Mouse (Mus musculus) C2C12 (cell line): ENCODE measurements at regions not wholly inside any gene's neighbourhood (a gene's known extent, or its start where the extent isn't known, plus 50 kb on each side); places are given as distances from the start of the nearest gene placed in this dataset.

Source experiments
- H3K27me3 ChIP-seq: one replicate; pipeline ENCODE4 v1.6.1; 2011; ENCODE audit not compliant: control insufficient read depth, insufficient read depth, insufficient read length
- H3K36me3 ChIP-seq: one replicate; pipeline ENCODE4 v1.6.1; 2011; ENCODE audit not compliant: control insufficient read depth, insufficient read depth
- H3K4me3 ChIP-seq: one replicate; pipeline ENCODE4 v1.5.1; 2011; ENCODE audit warnings: mild to moderate bottlenecking, control low read depth; ENCODE audit not compliant: poor library complexity, insufficient read depth, severe bottlenecking
- H3K79me2 ChIP-seq: one replicate; pipeline ENCODE4 v1.6.1; 2011; ENCODE audit not compliant: control insufficient read depth, insufficient read depth
- H3K79me3 ChIP-seq: one replicate; pipeline ENCODE4 v1.6.1; 2011; ENCODE audit warnings: low read depth, control low read depth
- H3ac ChIP-seq: one replicate; pipeline ENCODE3; 2011; ENCODE audit warnings: low read depth; ENCODE audit not compliant: control insufficient read depth, insufficient read length
- CEBPB ChIP-seq: IDR thresholded peaks from one replicate; pipeline ENCODE4 v1.6.1; 2011; ENCODE audit warnings: low read depth, mild to moderate bottlenecking, control low read depth, moderate library complexity
- CTCF ChIP-seq: IDR thresholded peaks from one replicate; pipeline ENCODE4 v1.5.1; 2011; ENCODE audit not compliant: control insufficient read depth, insufficient read depth, insufficient read length
- FOSL1 ChIP-seq: IDR thresholded peaks from one replicate; pipeline ENCODE4 v1.8.0; 2011; ENCODE audit warnings: mild to moderate bottlenecking, low read length; ENCODE audit not compliant: poor library complexity, insufficient read depth, severe bottlenecking
- MAX ChIP-seq: IDR thresholded peaks from one replicate; pipeline ENCODE4 v1.6.1; 2011; ENCODE audit warnings: mild to moderate bottlenecking, control low read depth
- MYOD1 ChIP-seq: IDR thresholded peaks from one replicate; pipeline ENCODE4 v1.6.1; 2011; ENCODE audit warnings: low read depth; ENCODE audit not compliant: control insufficient read depth, insufficient read length
- MYOG ChIP-seq: IDR thresholded peaks from one replicate; pipeline ENCODE4 v1.6.1; 2011; ENCODE audit not compliant: control insufficient read depth, insufficient read length; ENCODE audit errors: extremely low read depth
- USF1 ChIP-seq: IDR thresholded peaks from one replicate; pipeline ENCODE4 v1.6.1; 2011; ENCODE audit warnings: low read depth, mild to moderate bottlenecking, control low read depth, moderate library complexity

DNA sequence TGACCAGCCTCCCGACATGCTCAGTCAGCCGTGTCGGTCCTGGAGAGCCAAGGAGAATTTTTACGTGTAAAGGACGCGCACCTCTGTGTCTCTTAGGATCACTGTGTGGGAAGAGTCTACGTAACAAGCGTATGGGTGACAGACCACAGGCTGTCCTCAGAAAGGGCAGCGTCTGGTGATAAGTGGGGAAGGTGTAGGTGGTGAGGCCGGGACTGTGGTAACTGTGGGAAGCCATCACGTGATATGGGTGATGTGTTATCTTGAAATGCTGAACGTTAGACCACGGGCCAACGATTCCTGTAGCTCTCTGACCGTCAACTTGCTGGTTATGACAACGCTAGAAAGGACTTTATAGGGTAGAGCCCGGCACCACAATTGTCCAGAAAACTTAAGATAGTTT is 235.3 kb upstream of the Adgrl2 start:
- Histone ChIP-seq H3ac (no peak overlapping the region), H3K79me2 (no peaks in the 10 kb centered on the region), H3K4me3 (no peak overlapping the region), H3K79me3 (no peaks in the 10 kb centered on the region), H3K27me3 (no peaks in the 10 kb centered on the region), H3K36me3 (no peaks in the 10 kb centered on the region)
- no peak for TF ChIP-seq USF1
- no peak for TF ChIP-seq MYOD1
- no peak for TF ChIP-seq FOSL1
- no peak for TF ChIP-seq MAX
- no peak for TF ChIP-seq CTCF
- no peak for TF ChIP-seq MYOG
- no peak for TF ChIP-seq CEBPB

DNA sequence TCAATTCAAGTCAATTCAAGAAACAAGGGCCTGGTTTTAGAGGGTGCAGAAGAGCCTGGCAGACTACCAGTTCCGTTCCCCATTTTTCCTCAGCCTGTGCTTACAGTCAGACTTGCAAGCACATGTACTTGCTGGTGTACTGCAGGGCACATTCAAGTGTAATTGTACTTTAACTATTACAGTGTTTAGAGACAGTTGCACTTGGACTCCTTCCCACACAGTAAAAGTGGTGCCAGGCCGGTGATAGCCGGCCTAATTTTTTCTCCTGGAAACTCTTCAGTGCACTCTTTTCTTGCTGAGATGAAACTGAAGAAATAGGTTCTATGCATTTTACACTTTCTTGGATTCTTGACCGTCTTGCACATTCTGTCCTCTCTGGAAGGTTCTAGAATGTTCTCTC is 233.9 kb upstream of the Adgrl2 start:
- Histone ChIP-seq H3K79me3 (no peaks in the 10 kb centered on the region), H3ac (no peak overlapping the region), H3K79me2 (no peaks in the 10 kb centered on the region), H3K36me3 (no peaks in the 10 kb centered on the region), H3K4me3 (no peak overlapping the region), H3K27me3 (no peaks in the 10 kb centered on the region)
- no peak for TF ChIP-seq CTCF
- TF ChIP-seq MYOG: no peak

DNA sequence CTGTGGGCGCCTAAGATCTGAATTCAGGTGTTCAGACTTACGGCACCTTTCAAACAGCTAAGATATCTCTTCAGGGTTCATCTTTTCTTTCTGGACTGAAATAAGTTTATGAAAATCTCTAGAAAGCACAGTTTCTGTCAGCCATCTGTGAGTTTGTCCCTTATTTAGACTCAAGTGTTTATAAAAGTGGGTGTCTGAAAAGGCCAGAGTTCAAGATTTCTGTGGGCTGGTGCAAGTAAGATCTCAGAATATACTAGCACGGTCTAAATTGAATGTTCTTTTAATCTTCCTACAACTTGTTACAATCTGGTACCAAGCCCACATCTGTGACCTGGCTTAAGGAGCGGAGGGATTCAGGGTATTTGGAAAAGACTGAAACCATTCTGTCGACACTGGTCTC is 233.4 kb upstream of the Adgrl2 start:
- no peak overlapping the region for H3K4me3 ChIP-seq
- no peaks in the 10 kb centered on the region for H3K79me3 ChIP-seq
- H3ac ChIP-seq: no peak overlapping the region
- H3K27me3 ChIP-seq: no peaks in the 10 kb centered on the region
- no peaks in the 10 kb centered on the region for H3K79me2 ChIP-seq
- H3K36me3 ChIP-seq: no peaks in the 10 kb centered on the region
- TF ChIP-seq MYOD1: no peak
- no peak for TF ChIP-seq MAX
- TF ChIP-seq CTCF: no peak
- TF ChIP-seq FOSL1: no peak
- no peak for TF ChIP-seq USF1
- no peak for TF ChIP-seq MYOG
- no peak for TF ChIP-seq CEBPB

DNA sequence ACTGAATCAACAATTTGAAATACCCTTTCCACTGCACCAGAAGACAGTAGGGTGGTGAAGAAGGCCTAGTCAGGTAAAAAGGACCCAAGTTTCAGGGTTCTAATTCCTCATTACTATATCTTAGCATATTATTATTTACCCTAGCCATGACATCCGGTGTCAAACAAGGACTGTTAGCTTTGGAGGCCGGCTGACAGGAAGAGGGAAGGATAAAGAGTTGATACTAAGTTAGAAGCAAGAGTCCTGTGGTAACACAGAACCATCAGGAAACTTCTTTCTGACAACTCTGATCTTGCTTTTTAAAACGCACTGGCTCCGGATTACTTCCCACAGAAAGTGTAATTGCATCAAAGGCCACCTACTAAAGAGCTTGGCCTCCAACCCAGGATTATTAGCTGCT is 230.6 kb upstream of the Adgrl2 start:
- no peak overlapping the region for H3K4me3 ChIP-seq
- no peaks in the 10 kb centered on the region for H3K27me3 ChIP-seq
- H3K36me3 ChIP-seq: no peaks in the 10 kb centered on the region
- no peaks in the 10 kb centered on the region for H3K79me2 ChIP-seq
- H3K79me3 ChIP-seq: no peaks in the 10 kb centered on the region
- no peak overlapping the region for H3ac ChIP-seq
- TF ChIP-seq USF1 (no peak), MYOD1 (no peak), FOSL1 (no peak), CEBPB (no peak), MAX (no peak), MYOG (no peak), CTCF (no peak)

DNA sequence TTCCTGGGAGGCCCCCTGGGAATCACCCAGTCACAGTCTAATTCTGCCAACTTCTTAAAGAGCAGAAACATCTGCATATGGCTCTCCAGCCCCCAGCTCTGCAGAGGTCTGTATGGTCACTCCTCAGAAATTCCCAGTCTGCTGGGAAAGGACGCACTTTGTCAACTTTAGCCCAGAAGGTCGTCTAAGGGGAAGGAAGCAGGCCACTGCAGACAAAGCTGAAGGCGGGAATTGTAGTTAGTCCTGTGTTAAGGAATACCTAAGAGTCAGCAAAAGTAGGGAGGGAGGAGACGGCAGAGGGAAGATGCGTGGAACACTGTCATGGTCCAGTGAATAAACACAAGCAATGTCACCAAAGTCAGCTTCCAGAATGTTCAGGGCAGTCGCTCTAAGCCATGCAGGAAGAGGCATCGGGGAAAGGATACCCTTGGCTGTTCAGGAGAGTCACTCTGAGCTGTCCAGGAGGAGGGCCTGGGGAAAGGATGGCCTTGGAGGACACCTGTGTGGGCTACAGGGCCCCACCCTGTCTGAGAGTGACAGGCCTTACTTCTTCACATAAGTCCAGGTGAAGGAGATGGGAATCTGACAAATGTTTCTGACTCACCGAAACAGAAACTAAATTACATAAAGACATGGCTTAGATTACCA is 230.1 kb upstream of the Adgrl2 start:
- Histone ChIP-seq H3K36me3 (no peaks in the 10 kb centered on the region), H3K79me2 (no peaks in the 10 kb centered on the region), H3K4me3 (no peak overlapping the region), H3ac (no peak overlapping the region), H3K27me3 (no peaks in the 10 kb centered on the region), H3K79me3 (no peaks in the 10 kb centered on the region)
- TF ChIP-seq CEBPB: no peak
- TF ChIP-seq MYOG: no peak
- TF ChIP-seq FOSL1: no peak
- TF ChIP-seq CTCF: no peak
- no peak for TF ChIP-seq MYOD1
- TF ChIP-seq USF1: no peak
- TF ChIP-seq MAX: no peak

DNA sequence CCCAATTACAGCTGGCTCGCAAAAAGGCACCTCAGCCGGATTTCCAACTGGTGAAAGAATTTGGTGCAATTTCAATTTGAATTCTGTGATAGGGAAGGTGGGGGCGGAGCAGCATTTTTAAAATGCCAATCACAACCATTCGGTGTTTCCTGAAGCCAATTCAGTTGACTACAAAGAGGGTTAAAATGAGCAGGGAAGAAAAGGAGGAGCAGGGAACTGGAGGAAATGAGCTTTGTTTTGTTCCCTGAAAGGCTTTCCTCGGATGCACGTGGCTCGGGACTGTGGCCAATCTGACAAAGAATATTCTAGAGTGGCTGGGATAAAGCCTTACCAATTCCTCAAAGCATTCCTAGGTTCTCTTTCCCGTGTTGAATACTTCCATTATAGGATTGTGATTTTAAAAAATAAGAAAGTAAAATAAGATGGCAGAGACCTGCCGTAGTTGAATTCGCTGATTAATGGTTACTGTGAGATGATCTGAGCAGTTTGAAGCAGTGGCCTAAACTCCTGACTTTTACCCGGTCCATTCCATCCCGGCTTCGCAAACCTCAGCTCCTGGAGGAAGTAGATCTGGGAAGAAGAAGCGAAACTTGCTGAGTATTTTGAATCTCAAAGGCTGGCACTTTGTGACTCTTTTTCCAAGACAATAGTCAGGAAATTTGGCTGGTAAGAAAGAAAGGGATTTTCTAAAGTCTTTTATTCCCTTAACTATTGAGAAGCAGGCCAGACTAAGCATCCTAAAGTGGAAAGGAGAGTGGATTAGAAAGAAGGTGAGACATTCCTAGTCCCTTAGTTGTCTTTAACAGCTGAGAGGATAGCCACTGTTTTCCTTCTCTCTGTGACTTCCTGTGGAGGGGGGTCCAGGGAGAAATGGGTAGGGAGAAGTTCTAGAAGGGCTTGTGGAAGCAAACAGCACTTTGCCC is 229.3 kb upstream of the Adgrl2 start:
- Histone ChIP-seq H3K79me2 (no peaks in the 10 kb centered on the region), H3ac (no peak overlapping the region), H3K79me3 (no peaks in the 10 kb centered on the region), H3K36me3 (no peaks in the 10 kb centered on the region), H3K27me3 (no peaks in the 10 kb centered on the region), H3K4me3 (no peak overlapping the region)
- TF ChIP-seq USF1 (no peak), FOSL1 (no peak), MYOD1 (no peak), CEBPB (no peak), MYOG (no peak), MAX (no peak), CTCF (no peak)
